Mouse (Mus musculus): ENCODE data around the gene Tnnt3. TPM values are rescaled to one million over a fixed set of nuclear protein-coding genes. Genes with fewer than 3 reads are reported as not detected.
A peak's percentile ranks its signal among the peaks of the same experiment; 100 is the strongest.

Tnnt3 gene
- total and polyA plus RNA-seq, 3 experiments, result 3.1 to 13.3 (median 4.1) TPM

DNA sequence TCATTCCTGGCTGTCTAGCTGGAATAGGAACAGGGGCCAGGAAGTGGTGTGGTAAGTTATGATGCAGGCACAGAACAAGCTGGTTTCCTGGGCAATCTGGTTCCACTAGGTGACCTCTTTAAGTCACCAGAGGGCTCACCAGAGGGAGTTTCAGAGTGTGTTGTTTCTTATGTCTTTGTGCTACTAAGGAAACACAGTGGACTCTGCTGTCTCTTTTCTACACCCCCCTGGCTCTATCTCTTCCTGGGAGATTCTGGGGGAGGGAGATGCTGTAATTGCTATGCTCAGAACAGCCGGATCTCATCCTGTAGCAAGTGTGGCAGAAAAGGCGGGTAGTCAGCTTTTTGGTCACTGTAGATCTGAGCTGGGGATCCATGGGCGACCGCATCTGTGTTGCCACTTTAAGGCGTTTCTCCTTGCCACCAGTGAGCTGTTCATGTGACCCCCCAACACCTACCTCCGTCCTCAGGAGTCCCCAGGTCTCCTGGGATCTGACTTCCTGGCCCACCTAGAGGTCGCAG lies 28.4 kb upstream of the Tnnt3 start:
- no peaks in the 10 kb centered on the region for H3K27me3 ChIP-seq (replicated peaks)
- H3K9ac ChIP-seq (ENCODE audit: insufficient read depth, low read depth), result no peak overlapping the region
- no peak overlapping the region for H3K4me2 ChIP-seq (ENCODE audit: insufficient read depth, low read depth, poor library complexity, severe bottlenecking)
- in situ Hi-C loops (cut with MboI; ENCODE audit: low pct_ligation_motif_present, low pct_unique_long_range_greater_than_20kb, low sequenced_read_pairs), result loop anchor here (25.0 kb wide), 1 partner anchor 542 kb away; the partner anchor contains the start of gene Tspan32
- TF ChIP-seq JUND (conservative IDR thresholded peaks at IDR 0.05; ENCODE audit: low read depth, low read length) (no peak), MAFK (IDR thresholded peaks at IDR 0.05; ENCODE audit: insufficient replicate concordance, low read length) (no peak), GABPA (IDR thresholded peaks at IDR 0.05; ENCODE audit: insufficient replicate concordance, low read depth, low read length) (no peak), E2F4 (IDR thresholded peaks at IDR 0.05; ENCODE audit: insufficient replicate concordance, low read depth, low read length) (no peak), ZC3H11A (IDR thresholded peaks at IDR 0.05; ENCODE audit: low read depth, low read length) (no peak), POLR2AphosphoS2 (IDR thresholded peaks at IDR 0.05; ENCODE audit: low read depth, low read length) (no peak), SIN3A (IDR thresholded peaks at IDR 0.05; ENCODE audit: low read length) (no peak), EP300 (IDR thresholded peaks at IDR 0.05; ENCODE audit: low read length) (no peak), CHD2 (IDR thresholded peaks at IDR 0.05; ENCODE audit: low read length) (no peak), HCFC1 (IDR thresholded peaks at IDR 0.05; ENCODE audit: low read depth, low read length) (no peak), UBTF (IDR thresholded peaks at IDR 0.05; ENCODE audit: low read depth, low read length) (no peak), RAD21 (IDR thresholded peaks at IDR 0.05; ENCODE audit: low read depth, low read length) (no peak)
- H3K79me2 ChIP-seq (replicated peaks; ENCODE audit: control insufficient read depth, extremely low read depth, insufficient read depth, poor library complexity, severe bottlenecking), result peaks cover 60% of the 10 kb centered on the region
- no peak overlapping the region for H3K27ac ChIP-seq (ENCODE audit: insufficient read depth, low read depth)
- H3K36me3 ChIP-seq (replicated peaks in 1 of 2; ENCODE audit: control insufficient read depth in 1 of 2, insufficient read depth in 1 of 2, low read length in 1 of 2), result peaks cover 51 to 96% of the 10 kb centered on the region in 2 experiments
- H3K4me1 ChIP-seq (ENCODE audit: control insufficient read depth in 1 of 2, insufficient read depth in 2 of 2), result peaks cover 14 to 92% of the 10 kb centered on the region in 2 experiments
- dilution Hi-C loops (cut with MboI; ENCODE audit: extremely low pct_ligation_motif_present, extremely low pct_unique_long_range_greater_than_20kb, low sequenced_read_pairs), result no loop called here
- H3K9me3 ChIP-seq (replicated peaks; ENCODE audit: low read length), result no peaks in the 10 kb centered on the region
- peak; percentile 8 for DNase-seq (ENCODE audit: extremely low read depth)
- H3K4me3 ChIP-seq (replicated peaks in 1 of 3; ENCODE audit: low read depth in 2 of 3, low read length in 2 of 3, poor library complexity in 1 of 3), result no peak overlapping the region

- Histone ChIP-seq H3K27ac (ENCODE audit: insufficient read depth, low read depth) (no peak overlapping the region), H3K9ac (ENCODE audit: insufficient read depth, low read depth) (no peak overlapping the region), H3K4me2 (ENCODE audit: insufficient read depth, low read depth, poor library complexity, severe bottlenecking) (no peak overlapping the region), H3K27me3 (replicated peaks) (no peaks in the 10 kb centered on the region), H3K79me2 (replicated peaks; ENCODE audit: control insufficient read depth, extremely low read depth, insufficient read depth, poor library complexity, severe bottlenecking) (peaks cover 57% of the 10 kb centered on the region), H3K36me3 (replicated peaks in 1 of 2; ENCODE audit: control insufficient read depth in 1 of 2, insufficient read depth in 1 of 2, low read length in 1 of 2) (peaks cover 56 to 96% of the 10 kb centered on the region in 2 experiments), H3K4me1 (ENCODE audit: control insufficient read depth in 1 of 2, insufficient read depth in 2 of 2) (peaks cover 12 to 92% of the 10 kb centered on the region in 2 experiments), H3K9me3 (replicated peaks; ENCODE audit: low read length) (no peaks in the 10 kb centered on the region), H3K4me3 (replicated peaks in 1 of 3; ENCODE audit: low read depth in 2 of 3, low read length in 2 of 3, poor library complexity in 1 of 3) (no peak overlapping the region)
- TF ChIP-seq NELFE (IDR thresholded peaks at IDR 0.05; ENCODE audit: low read depth, low read length) (no peak), TBP (conservative IDR thresholded peaks at IDR 0.05; ENCODE audit: low read depth, low read length) (no peak), ZMIZ1 (IDR thresholded peaks at IDR 0.05; ENCODE audit: low read depth, low read length) (no peak), SIN3A (IDR thresholded peaks at IDR 0.05; ENCODE audit: low read length) (no peak), USF1 (IDR thresholded peaks at IDR 0.05; ENCODE audit: low read depth, low read length) (no peak), PAX5 (IDR thresholded peaks at IDR 0.05; ENCODE audit: low read length) (no peak), GABPA (IDR thresholded peaks at IDR 0.05; ENCODE audit: insufficient replicate concordance, low read depth, low read length) (no peak), E2F4 (IDR thresholded peaks at IDR 0.05; ENCODE audit: insufficient replicate concordance, low read depth, low read length) (no peak), JUND (conservative IDR thresholded peaks at IDR 0.05; ENCODE audit: low read depth, low read length) (no peak), MEF2A (IDR thresholded peaks at IDR 0.05; ENCODE audit: borderline replicate concordance, low read depth, low read length) (no peak), ELF1 (IDR thresholded peaks at IDR 0.05; ENCODE audit: low read depth, low read length) (no peak), MAZ (IDR thresholded peaks at IDR 0.05; ENCODE audit: low read depth, low read length) (no peak), ZNF384 (IDR thresholded peaks at IDR 0.05; ENCODE audit: low read depth, low read length) (no peak)
- dilution Hi-C loops (cut with MboI; ENCODE audit: extremely low pct_ligation_motif_present, extremely low pct_unique_long_range_greater_than_20kb, low sequenced_read_pairs), result no loop called here
- DNase-seq (ENCODE audit: extremely low read depth), result peak; percentile 11
- in situ Hi-C loops (cut with MboI; ENCODE audit: low pct_ligation_motif_present, low pct_unique_long_range_greater_than_20kb, low sequenced_read_pairs), result loop anchor here (25.0 kb wide), 1 partner anchor 541 kb away; the partner anchor contains the start of gene Tspan32
These were observed 27.7 kb upstream of the Tnnt3 start for GRCm38 (mm10) chr7:142470808-142471413.

All from CH12.LX (cell line).